Mouse (Mus musculus): ENCODE data around the gene Mlxipl. TPM values are rescaled to one million over a fixed set of nuclear protein-coding genes. Genes with fewer than 3 reads are reported as not detected.

The Mlxipl gene
- total and polyA plus RNA-seq, 2 experiments from 2014 or later: 0.76 to 1.0 TPM

DNA sequence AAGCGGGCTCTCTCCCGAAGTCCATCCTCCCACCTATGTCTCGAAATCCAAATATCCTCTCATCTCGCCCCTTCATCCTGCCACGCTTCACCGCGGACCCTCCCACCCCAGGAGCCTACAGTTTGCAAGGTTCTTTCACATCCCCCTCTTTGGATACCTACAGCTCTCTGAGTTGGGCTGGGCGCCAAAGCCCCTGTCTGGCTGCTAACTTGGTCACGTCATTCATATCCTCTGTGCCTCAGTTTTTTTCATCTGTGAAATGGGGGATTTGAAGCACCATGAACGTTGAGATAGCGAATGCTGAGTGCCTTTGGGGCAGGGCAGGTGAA lies 11.2 kb upstream of the Mlxipl start:
- Histone ChIP-seq H3K36me3 (ENCODE audit: insufficient read depth) (peaks cover 18% of the 10 kb centered on the region), H3K4me2 (ENCODE audit: low read depth) (peak overlapping the region; percentile 66), H3K9me3 (ENCODE audit: low read length) (no peaks in the 10 kb centered on the region), H3K9ac (peak overlapping the region; percentile 98), H3K27ac (ENCODE audit: low read depth, low read length) (peak overlapping the region; percentile 93; the same call in 1 of the 2 replicates), H3K4me1 (ENCODE audit: insufficient read depth) (peaks cover 5% of the 10 kb centered on the region; the same call in 1 of the 2 replicates), H3K27me3 (ENCODE audit: insufficient read depth, low read length) (no peaks in the 10 kb centered on the region), H3K4me3 (ENCODE audit: low read depth, low read length) (peak overlapping the region; percentile 97)
- ATAC-seq: no peak; the same call in none of the 2 replicates
- WGBS: 1% methylated on average over 11 of the region's 11 CpGs
- no peak for DNase-seq
- no peak for TF ChIP-seq CTCF (IDR thresholded peaks at IDR 0.05; ENCODE audit: low read depth)

- no peak overlapping the region for H3K27ac ChIP-seq (ENCODE audit: low read depth, low read length)
- no peak for TF ChIP-seq CTCF (IDR thresholded peaks at IDR 0.05; ENCODE audit: low read depth)
- peaks cover 9% of the 10 kb centered on the region for H3K36me3 ChIP-seq (ENCODE audit: insufficient read depth)
- DNase-seq (no peak), ATAC-seq (no peak)
- H3K9me3 ChIP-seq (ENCODE audit: low read length): no peaks in the 10 kb centered on the region
- no peak overlapping the region for H3K9ac ChIP-seq
- H3K4me1 ChIP-seq (ENCODE audit: insufficient read depth): peaks cover 5% of the 10 kb centered on the region; the same call in 1 of the 2 replicates
- no peak overlapping the region for H3K4me3 ChIP-seq (ENCODE audit: low read depth, low read length)
- no peaks in the 10 kb centered on the region for H3K27me3 ChIP-seq (ENCODE audit: insufficient read depth, low read length)
- H3K4me2 ChIP-seq (ENCODE audit: low read depth): no peak overlapping the region
- WGBS: 98% methylated on average over 2 of the region's 2 CpGs
Measured at GRCm38 (mm10) chr5:135079578-135079977, 10.1 kb upstream of the Mlxipl start.

- Histone ChIP-seq H3K4me2 (ENCODE audit: low read depth) (no peak overlapping the region), H3K4me3 (ENCODE audit: low read depth, low read length) (no peak overlapping the region), H3K36me3 (ENCODE audit: insufficient read depth) (no peaks in the 10 kb centered on the region), H3K9ac (no peak overlapping the region), H3K9me3 (ENCODE audit: low read length) (no peaks in the 10 kb centered on the region), H3K27me3 (ENCODE audit: insufficient read depth, low read length) (no peaks in the 10 kb centered on the region), H3K4me1 (ENCODE audit: insufficient read depth) (peaks cover 5% of the 10 kb centered on the region; the same call in 1 of the 2 replicates), H3K27ac (ENCODE audit: low read depth, low read length) (no peak overlapping the region)
- WGBS: 88% methylated on average over 5 of the region's 5 CpGs
- TF ChIP-seq CTCF (IDR thresholded peaks at IDR 0.05; ENCODE audit: low read depth): no peak
- DNase-seq: no peak
- ATAC-seq: no peak
Measured at GRCm38 (mm10) chr5:135080539-135080938, 9.2 kb upstream of the Mlxipl start.

GRCm38 (mm10) chr5:135086871-135087270 lies 2.8 kb upstream of the Mlxipl start:
- no peak for ATAC-seq
- H3K4me1 ChIP-seq (ENCODE audit: insufficient read depth): no peaks in the 10 kb centered on the region
- H3K4me3 ChIP-seq (ENCODE audit: low read depth, low read length): no peak overlapping the region
- no peak overlapping the region for H3K4me2 ChIP-seq (ENCODE audit: low read depth)
- H3K27ac ChIP-seq (ENCODE audit: low read depth, low read length): no peak overlapping the region
- H3K27me3 ChIP-seq (ENCODE audit: insufficient read depth, low read length): peaks cover 21% of the 10 kb centered on the region
- H3K9ac ChIP-seq: no peak overlapping the region
- WGBS: 72% methylated on average over 4 of the region's 4 CpGs
- H3K9me3 ChIP-seq (ENCODE audit: low read length): no peaks in the 10 kb centered on the region
- no peak for DNase-seq
- no peak for TF ChIP-seq CTCF (IDR thresholded peaks at IDR 0.05; ENCODE audit: low read depth)
- H3K36me3 ChIP-seq (ENCODE audit: insufficient read depth): no peaks in the 10 kb centered on the region

- no peak for DNase-seq
- Histone ChIP-seq H3K27ac (ENCODE audit: low read depth, low read length) (no peak overlapping the region), H3K4me3 (ENCODE audit: low read depth, low read length) (no peak overlapping the region), H3K4me2 (ENCODE audit: low read depth) (no peak overlapping the region), H3K9ac (no peak overlapping the region), H3K36me3 (ENCODE audit: insufficient read depth) (no peaks in the 10 kb centered on the region), H3K4me1 (ENCODE audit: insufficient read depth) (no peaks in the 10 kb centered on the region), H3K9me3 (ENCODE audit: low read length) (no peaks in the 10 kb centered on the region), H3K27me3 (ENCODE audit: insufficient read depth, low read length) (peaks cover 6% of the 10 kb centered on the region; the same call in 1 of the 2 replicates)
- no peak for TF ChIP-seq CTCF (IDR thresholded peaks at IDR 0.05; ENCODE audit: low read depth)
- no peak for ATAC-seq
- 67% methylated on average over 1 of the region's 1 CpGs for WGBS
Measured at GRCm38 (mm10) chr5:135100981-135101380, 11.3 kb downstream of the Mlxipl start.

- peak; percentile 57 for TF ChIP-seq CTCF (IDR thresholded peaks at IDR 0.05; ENCODE audit: low read depth)
- H3K27me3 ChIP-seq (ENCODE audit: insufficient read depth, low read length): peaks cover 32% of the 10 kb centered on the region
- no peak overlapping the region for H3K9ac ChIP-seq
- DNase-seq: no peak
- whole genome bisulfite sequencing: 69% methylated on average over 11 of the region's 11 CpGs
- no peaks in the 10 kb centered on the region for H3K9me3 ChIP-seq (ENCODE audit: low read length)
- H3K27ac ChIP-seq (ENCODE audit: low read depth, low read length): no peak overlapping the region
- no peak overlapping the region for H3K4me3 ChIP-seq (ENCODE audit: low read depth, low read length)
- no peak overlapping the region for H3K4me2 ChIP-seq (ENCODE audit: low read depth)
- H3K4me1 ChIP-seq (ENCODE audit: insufficient read depth): no peaks in the 10 kb centered on the region
- H3K36me3 ChIP-seq (ENCODE audit: insufficient read depth): no peaks in the 10 kb centered on the region
- ATAC-seq: no peak
Measured at GRCm38 (mm10) chr5:135103999-135104660, 14.4 kb downstream of the Mlxipl start.

DNA sequence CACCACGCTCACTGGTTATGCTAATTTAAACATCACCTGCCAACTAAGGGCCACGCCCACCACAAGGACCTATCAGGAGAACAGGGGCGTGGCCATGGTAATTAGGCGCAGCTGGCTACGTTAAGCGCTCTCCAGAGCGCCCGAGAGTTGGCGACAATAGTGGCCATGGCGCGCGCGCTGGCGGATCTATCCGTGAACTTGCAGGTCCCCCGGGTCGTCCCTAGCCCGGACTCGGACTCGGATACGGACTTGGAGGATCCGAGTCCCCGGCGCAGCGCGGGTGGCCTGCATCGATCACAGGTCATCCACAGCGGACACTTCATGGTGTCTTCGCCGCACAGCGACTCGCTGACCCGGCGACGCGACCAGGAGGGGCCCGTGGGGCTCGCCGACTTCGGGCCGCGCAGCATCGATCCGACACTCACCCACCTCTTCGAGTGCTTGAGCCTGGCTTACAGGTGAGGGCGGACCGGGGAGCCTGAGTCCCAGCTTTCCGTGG lies 17.1 kb downstream of the Mlxipl start:
- no peaks in the 10 kb centered on the region for H3K4me1 ChIP-seq (ENCODE audit: insufficient read depth)
- peak overlapping the region; percentile 44 for H3K4me3 ChIP-seq (ENCODE audit: low read depth, low read length)
- H3K27me3 ChIP-seq (ENCODE audit: insufficient read depth, low read length): peaks cover 37% of the 10 kb centered on the region
- H3K36me3 ChIP-seq (ENCODE audit: insufficient read depth): no peaks in the 10 kb centered on the region
- 1% methylated on average over 48 of the region's 48 CpGs for WGBS
- TF ChIP-seq CTCF (IDR thresholded peaks at IDR 0.05; ENCODE audit: low read depth): no peak
- peak; percentile 89 for ATAC-seq
- no peaks in the 10 kb centered on the region for H3K9me3 ChIP-seq (ENCODE audit: low read length)
- no peak overlapping the region for H3K27ac ChIP-seq (ENCODE audit: low read depth, low read length)
- peak overlapping the region; percentile 88 for H3K4me2 ChIP-seq (ENCODE audit: low read depth)
- peak overlapping the region; percentile 28 for H3K9ac ChIP-seq
- DNase-seq: peak; percentile 85

All from forebrain, postnatal 0 days (tissue).